Mouse (Mus musculus) C2C12 (cell line): ENCODE measurements at regions not wholly inside any gene's neighbourhood (a gene's known extent, or its start where the extent isn't known, plus 50 kb on each side); places are given as distances from the start of the nearest gene placed in this dataset.

ENCODE experiments used
- CTCF ChIP-seq: IDR thresholded peaks from one replicate; pipeline ENCODE4 v1.5.1; 2011; ENCODE audit not compliant: control insufficient read depth, insufficient read depth, insufficient read length
- MYOD1 ChIP-seq: IDR thresholded peaks from one replicate; pipeline ENCODE4 v1.6.1; 2011; ENCODE audit warnings: low read depth; ENCODE audit not compliant: control insufficient read depth, insufficient read length
- MYOG ChIP-seq: IDR thresholded peaks from one replicate; pipeline ENCODE4 v1.6.1; 2011; ENCODE audit not compliant: control insufficient read depth, insufficient read length; ENCODE audit errors: extremely low read depth

GRCm38 (mm10) chr4:100041982-100042381 is 53.6 kb upstream of the Ror1 start:
- TF ChIP-seq CTCF (no peak), MYOD1 (no peak), MYOG (no peak)
